Mouse (Mus musculus): ENCODE data around the gene Fam180a. TPM values are rescaled to one million over a fixed set of nuclear protein-coding genes. Genes with fewer than 3 reads are reported as not detected.

The Fam180a gene
- polyA plus RNA-seq, 1 experiment from 2014 or later: 1.6 TPM

DNA sequence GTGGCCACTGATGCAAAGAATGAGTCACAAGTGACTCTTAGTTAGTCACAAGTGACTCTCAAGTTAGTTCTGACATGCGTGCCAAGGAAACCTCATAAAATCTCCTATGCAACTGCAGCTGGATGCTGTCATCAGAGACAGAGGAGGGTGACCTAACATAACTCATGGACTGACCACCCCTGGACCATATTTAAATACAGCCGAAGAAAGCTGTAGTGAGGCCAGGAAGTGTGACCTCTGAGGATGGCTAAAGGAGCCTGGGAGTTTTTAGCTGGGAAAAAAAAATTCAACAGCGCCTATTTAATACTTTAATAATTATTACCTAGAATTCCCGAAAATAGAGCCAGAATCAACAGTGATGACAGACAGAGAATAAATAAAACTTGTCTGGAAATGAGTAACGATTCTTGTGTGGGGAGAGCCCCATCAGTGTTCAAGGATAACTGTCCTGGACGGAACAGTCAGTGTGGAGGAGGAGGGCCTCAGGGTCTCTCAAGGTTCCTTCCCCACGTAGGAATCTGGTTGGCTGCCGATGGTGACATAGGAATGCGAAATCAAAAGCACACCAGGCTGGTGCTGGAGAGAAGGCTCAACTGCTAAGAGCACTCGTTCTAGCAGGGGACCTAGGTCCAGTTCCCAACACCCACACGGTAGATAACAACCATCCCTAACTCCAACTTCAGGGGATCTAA, 52.4 kb downstream of the Fam180a start:
- Histone ChIP-seq H3K4me2 (ENCODE audit: low read depth, low read length) (no peak overlapping the region), H3K27ac (ENCODE audit: low read length) (no peak overlapping the region), H3K9me3 (ENCODE audit: control insufficient read depth, low read length) (no peaks in the 10 kb centered on the region), H3K9ac (ENCODE audit: low read length) (no peak overlapping the region), H3K27me3 (ENCODE audit: control insufficient read depth, insufficient read depth, low read depth, low read length) (no peaks in the 10 kb centered on the region), H3K4me1 (replicated peaks; ENCODE audit: control insufficient read depth, insufficient read depth, low read length) (0 out of 2 replicates have a peak, but pooled peaks cover 2% of the 10 kb centered on the region), H3K4me3 (ENCODE audit: low read length) (no peak overlapping the region), H3K36me3 (ENCODE audit: control insufficient read depth, insufficient read depth, low read length) (no peaks in the 10 kb centered on the region)
- ATAC-seq (ENCODE audit: low read depth): no peak
- WGBS: 37% methylated on average over 11 of the region's 11 CpGs

GRCm38 (mm10) chr6:35271868-35272765, 53.8 kb downstream of the Fam180a start:
- no peak overlapping the region for H3K4me3 ChIP-seq (ENCODE audit: low read length)
- H3K27me3 ChIP-seq (ENCODE audit: control insufficient read depth, insufficient read depth, low read depth, low read length): no peaks in the 10 kb centered on the region
- H3K4me2 ChIP-seq (ENCODE audit: low read depth, low read length): no peak overlapping the region
- no peaks in the 10 kb centered on the region for H3K36me3 ChIP-seq (ENCODE audit: control insufficient read depth, insufficient read depth, low read length)
- H3K9me3 ChIP-seq (ENCODE audit: control insufficient read depth, low read length): no peaks in the 10 kb centered on the region
- ATAC-seq (ENCODE audit: low read depth): no peak
- no peak overlapping the region for H3K27ac ChIP-seq (ENCODE audit: low read length)
- 0 out of 2 replicates have a peak, but pooled peaks cover 2% of the 10 kb centered on the region for H3K4me1 ChIP-seq (replicated peaks; ENCODE audit: control insufficient read depth, insufficient read depth, low read length)
- 80% methylated on average over 20 of the region's 20 CpGs for WGBS
- no peak overlapping the region for H3K9ac ChIP-seq (ENCODE audit: low read length)

GRCm38 (mm10) chr6:35271094-35271855, 54.7 kb downstream of the Fam180a start:
- Histone ChIP-seq H3K36me3 (ENCODE audit: control insufficient read depth, insufficient read depth, low read length) (no peaks in the 10 kb centered on the region), H3K4me1 (replicated peaks; ENCODE audit: control insufficient read depth, insufficient read depth, low read length) (0 out of 2 replicates have a peak, but pooled peaks cover 2% of the 10 kb centered on the region), H3K4me2 (ENCODE audit: low read depth, low read length) (no peak overlapping the region), H3K27ac (ENCODE audit: low read length) (no peak overlapping the region), H3K9ac (ENCODE audit: low read length) (no peak overlapping the region), H3K4me3 (ENCODE audit: low read length) (no peak overlapping the region), H3K9me3 (ENCODE audit: control insufficient read depth, low read length) (no peaks in the 10 kb centered on the region), H3K27me3 (ENCODE audit: control insufficient read depth, insufficient read depth, low read depth, low read length) (no peaks in the 10 kb centered on the region)
- 79% methylated on average over 12 of the region's 12 CpGs for WGBS
- ATAC-seq (ENCODE audit: low read depth): no peak

DNA sequence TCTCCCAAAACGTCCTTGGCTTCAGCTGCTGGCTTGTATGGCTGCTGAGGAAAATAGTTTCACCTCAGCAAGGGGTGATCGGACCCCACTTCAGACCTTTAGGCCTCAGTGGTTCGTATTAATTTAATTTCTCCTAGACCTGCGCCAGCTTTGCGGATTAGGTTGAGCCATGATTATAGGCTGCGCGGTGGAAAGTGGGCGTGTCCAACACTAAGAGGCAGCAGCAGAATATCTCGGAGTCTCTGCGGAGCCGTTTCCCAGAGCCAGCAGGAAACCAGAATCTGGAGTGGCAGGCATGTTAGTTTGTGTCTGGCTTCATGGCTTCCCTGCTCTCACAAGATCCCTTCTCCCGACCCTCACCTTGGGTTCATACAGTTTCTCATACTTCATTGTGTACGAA, 56.3 kb downstream of the Fam180a start:
- H3K27me3 ChIP-seq (ENCODE audit: control insufficient read depth, insufficient read depth, low read depth, low read length): no peaks in the 10 kb centered on the region
- WGBS: 73% methylated on average over 13 of the region's 13 CpGs
- 0 out of 2 replicates have a peak, but pooled peaks cover 2% of the 10 kb centered on the region for H3K4me1 ChIP-seq (replicated peaks; ENCODE audit: control insufficient read depth, insufficient read depth, low read length)
- no peaks in the 10 kb centered on the region for H3K9me3 ChIP-seq (ENCODE audit: control insufficient read depth, low read length)
- H3K9ac ChIP-seq (ENCODE audit: low read length): no peak overlapping the region
- no peak overlapping the region for H3K4me3 ChIP-seq (ENCODE audit: low read length)
- no peak overlapping the region for H3K4me2 ChIP-seq (ENCODE audit: low read depth, low read length)
- no peak for ATAC-seq (ENCODE audit: low read depth)
- H3K27ac ChIP-seq (ENCODE audit: low read length): no peak overlapping the region
- H3K36me3 ChIP-seq (ENCODE audit: control insufficient read depth, insufficient read depth, low read length): no peaks in the 10 kb centered on the region

DNA sequence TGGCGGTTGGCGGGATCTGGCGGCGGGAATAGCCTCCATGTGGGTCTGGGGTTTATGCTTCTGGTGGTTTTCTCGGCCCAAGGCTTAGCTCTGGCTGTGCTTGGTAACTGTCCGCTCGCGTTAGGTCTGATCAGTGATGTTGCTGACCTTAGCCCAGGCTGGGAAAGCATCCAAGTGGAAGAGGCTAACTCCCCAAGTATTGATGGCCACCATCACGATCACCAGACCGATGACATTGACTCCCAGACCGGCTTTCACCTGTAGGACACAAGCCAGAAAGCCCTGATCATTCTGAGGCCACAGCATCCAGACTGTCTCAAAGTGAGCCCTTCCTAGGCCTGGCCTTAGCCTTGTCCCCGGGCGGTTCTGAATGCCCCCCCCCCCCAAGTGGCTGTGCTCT, 57.2 kb downstream of the Fam180a start:
- no peak overlapping the region for H3K27ac ChIP-seq (ENCODE audit: low read length)
- 95% methylated on average over 13 of the region's 13 CpGs for WGBS
- no peak overlapping the region for H3K9ac ChIP-seq (ENCODE audit: low read length)
- no peaks in the 10 kb centered on the region for H3K36me3 ChIP-seq (ENCODE audit: control insufficient read depth, insufficient read depth, low read length)
- 0 out of 2 replicates have a peak, but pooled peaks cover 2% of the 10 kb centered on the region for H3K4me1 ChIP-seq (replicated peaks; ENCODE audit: control insufficient read depth, insufficient read depth, low read length)
- ATAC-seq (ENCODE audit: low read depth): no peak
- no peak overlapping the region for H3K4me3 ChIP-seq (ENCODE audit: low read length)
- no peak overlapping the region for H3K4me2 ChIP-seq (ENCODE audit: low read depth, low read length)
- no peaks in the 10 kb centered on the region for H3K9me3 ChIP-seq (ENCODE audit: control insufficient read depth, low read length)
- H3K27me3 ChIP-seq (ENCODE audit: control insufficient read depth, insufficient read depth, low read depth, low read length): no peaks in the 10 kb centered on the region

GRCm38 (mm10) chr6:35265580-35266278, 60.2 kb downstream of the Fam180a start:
- no peak overlapping the region for H3K4me3 ChIP-seq (ENCODE audit: low read length)
- H3K9ac ChIP-seq (ENCODE audit: low read length): no peak overlapping the region
- no peaks in the 10 kb centered on the region for H3K27me3 ChIP-seq (ENCODE audit: control insufficient read depth, insufficient read depth, low read depth, low read length)
- WGBS: 78% methylated on average over 15 of the region's 15 CpGs
- peaks cover 11% of the 10 kb centered on the region for H3K36me3 ChIP-seq (ENCODE audit: control insufficient read depth, insufficient read depth, low read length)
- no peak for ATAC-seq (ENCODE audit: low read depth)
- no peaks in the 10 kb centered on the region for H3K4me1 ChIP-seq (replicated peaks; ENCODE audit: control insufficient read depth, insufficient read depth, low read length)
- H3K9me3 ChIP-seq (ENCODE audit: control insufficient read depth, low read length): no peaks in the 10 kb centered on the region
- H3K4me2 ChIP-seq (ENCODE audit: low read depth, low read length): no peak overlapping the region
- H3K27ac ChIP-seq (ENCODE audit: low read length): no peak overlapping the region

Other genes starting within 250 kb of the Fam180a start
- gene Cnot4, start 192.4 kb downstream of the Fam180a start, polyA plus RNA-seq (2015; fragmentation: Nextera tagmentation; extraction: Ambion mirVana): 28.1 and 28.7 TPM in 2 replicates
- 36.7 and 40.4 TPM in 2 replicates for gene Nup205, start 148.7 kb downstream of the Fam180a start, polyA plus RNA-seq (2015; fragmentation: Nextera tagmentation; extraction: Ambion mirVana)
- 0.11 and 0.35 TPM in 2 replicates for gene Slc13a4, start 18.0 kb downstream of the Fam180a start, polyA plus RNA-seq (2015; fragmentation: Nextera tagmentation; extraction: Ambion mirVana)
- gene Mtpn, start 213.7 kb upstream of the Fam180a start, polyA plus RNA-seq (2015; fragmentation: Nextera tagmentation; extraction: Ambion mirVana): 147 and 155 TPM in 2 replicates

Measured in lung, embryonic 16.5 days (tissue).